18 mouse cellular contexts compared by ENCODE assay signal in genomic region chr17:75438162-75438561, GRCm38 (mm10). TPM values are rescaled to one million over a fixed set of nuclear protein-coding genes. Genes with fewer than 3 reads are reported as not detected.
DNase-seq lines count a peak whose midpoint lies in the region; ATAC-seq lines count a peak whose summit lies in the region.
"Had no signal": no experiment of that assay in that cellular context is flagged by ENCODE, and none has a peak within 500 bp of the region (broad histone marks: within the 10 kb centered on the region; RNA-seq: fewer than 3 reads in every experiment).

No protein-coding gene starts in this region.

- intact Hi-C loops in left cerebral cortex, postnatal 14 days (cut with DNase I): no loop called here

- WGBS in kidney, embryonic 15.5 days: 40% methylated on average over 5 of the region's 5 CpGs
- WGBS in midbrain, embryonic 13.5 days: 62% methylated on average over 5 of the region's 5 CpGs
- WGBS in midbrain, embryonic 16.5 days: 69% methylated on average over 5 of the region's 5 CpGs
- 29% methylated on average over 5 of the region's 5 CpGs for WGBS in heart, embryonic 15.5 days

- no peaks in the 10 kb centered on the region for H3K27me3 ChIP-seq in kidney, embryonic 15.5 days
- no peaks in the 10 kb centered on the region for H3K27me3 ChIP-seq in midbrain, embryonic 13.5 days
- no peaks in the 10 kb centered on the region for H3K27me3 ChIP-seq in midbrain, embryonic 16.5 days (ENCODE audit: control insufficient read depth, insufficient read depth, low read depth, low read length)
- no peaks in the 10 kb centered on the region for H3K27me3 ChIP-seq in heart, embryonic 15.5 days
- H3K27me3 ChIP-seq: embryonic facial prominence, embryonic 13.5 days; hindbrain, embryonic 15.5 days; Patski had no signal

- ATAC-seq in kidney, embryonic 15.5 days (replicated peaks; ENCODE audit: low FRiP score): no peak
- ATAC-seq in midbrain, embryonic 13.5 days: peak; percentile 34; the same call in 1 of the 2 replicates
- no peak for ATAC-seq in midbrain, embryonic 16.5 days
- ATAC-seq in heart, embryonic 15.5 days (replicated peaks; ENCODE audit: insufficient number of reproducible peaks, insufficient read depth, low FRiP score, low read depth): 0 out of 2 replicates have a peak, but pooled peaks have one; percentile 48
- ATAC-seq: forebrain, embryonic 14.5 days; liver, embryonic 12.5 days had no signal

- H3K4me3 ChIP-seq in kidney, embryonic 15.5 days (replicated peaks): peak overlapping the region; percentile 10; the same call in 1 of the 2 replicates
- no peak overlapping the region for H3K4me3 ChIP-seq in midbrain, embryonic 13.5 days (replicated peaks)
- no peak overlapping the region for H3K4me3 ChIP-seq in midbrain, embryonic 16.5 days (ENCODE audit: low read depth, low read length)
- no peak overlapping the region for H3K4me3 ChIP-seq in heart, embryonic 15.5 days
- H3K4me3 ChIP-seq: embryonic facial prominence, embryonic 13.5 days; hindbrain, embryonic 15.5 days; liver, embryonic 12.5 days had no signal

- H3K36me3 ChIP-seq in kidney, embryonic 15.5 days: no peaks in the 10 kb centered on the region
- no peaks in the 10 kb centered on the region for H3K36me3 ChIP-seq in midbrain, embryonic 13.5 days
- no peaks in the 10 kb centered on the region for H3K36me3 ChIP-seq in midbrain, embryonic 16.5 days (ENCODE audit: control insufficient read depth, insufficient read depth, low read length)
- H3K36me3 ChIP-seq in heart, embryonic 15.5 days: no peaks in the 10 kb centered on the region
- H3K36me3 ChIP-seq: embryonic facial prominence, embryonic 13.5 days; hindbrain, embryonic 15.5 days; liver, embryonic 12.5 days had no signal

- no peak overlapping the region for H3K9ac ChIP-seq in kidney, embryonic 15.5 days
- H3K9ac ChIP-seq in midbrain, embryonic 13.5 days (replicated peaks): no peak overlapping the region
- no peak overlapping the region for H3K9ac ChIP-seq in midbrain, embryonic 16.5 days (ENCODE audit: low read depth, low read length)
- no peak overlapping the region for H3K9ac ChIP-seq in heart, embryonic 15.5 days
- H3K9ac ChIP-seq: embryonic facial prominence, embryonic 13.5 days; hindbrain, embryonic 15.5 days; liver, embryonic 12.5 days had no signal

- H3K4me1 ChIP-seq in kidney, embryonic 15.5 days: peaks cover 19% of the 10 kb centered on the region
- 0 out of 2 replicates have a peak, but pooled peaks cover 9% of the 10 kb centered on the region for H3K4me1 ChIP-seq in midbrain, embryonic 13.5 days (replicated peaks)
- H3K4me1 ChIP-seq in midbrain, embryonic 16.5 days (ENCODE audit: control insufficient read depth, insufficient read depth, low read length): 0 out of 2 replicates have a peak, but pooled peaks cover 2% of the 10 kb centered on the region
- H3K4me1 ChIP-seq in heart, embryonic 15.5 days (replicated peaks): peaks cover 2% of the 10 kb centered on the region
- H3K4me1 ChIP-seq: liver, embryonic 12.5 days had no signal

- no peaks in the 10 kb centered on the region for H3K9me3 ChIP-seq in kidney, embryonic 15.5 days (replicated peaks)
- H3K9me3 ChIP-seq in midbrain, embryonic 13.5 days: no peaks in the 10 kb centered on the region
- no peaks in the 10 kb centered on the region for H3K9me3 ChIP-seq in midbrain, embryonic 16.5 days (replicated peaks; ENCODE audit: control insufficient read depth, low read length, poor library complexity, severe bottlenecking)
- H3K9me3 ChIP-seq in heart, embryonic 15.5 days (replicated peaks): no peaks in the 10 kb centered on the region
- H3K9me3 ChIP-seq: embryonic facial prominence, embryonic 13.5 days; hindbrain, embryonic 15.5 days; liver, embryonic 12.5 days had no signal

- H3K4me2 ChIP-seq in kidney, embryonic 15.5 days: 0 out of 2 replicates have a peak overlapping the region, but pooled peaks have one; percentile 2
- no peak overlapping the region for H3K4me2 ChIP-seq in midbrain, embryonic 13.5 days (replicated peaks)
- no peak overlapping the region for H3K4me2 ChIP-seq in midbrain, embryonic 16.5 days (ENCODE audit: low read length)
- H3K4me2 ChIP-seq in heart, embryonic 15.5 days: 0 out of 2 replicates have a peak overlapping the region, but pooled peaks have one; percentile 29
- H3K4me2 ChIP-seq: embryonic facial prominence, embryonic 13.5 days; liver, embryonic 12.5 days had no signal

- no peak for DNase-seq in kidney, postnatal 10 days
- no peak for DNase-seq in left cerebral cortex, postnatal 14 days (ENCODE audit: low spot score in 2 of 2)
- no peak for DNase-seq in frontal cortex, postnatal 14 days (ENCODE audit: low spot score in 2 of 2)
- DNase-seq: cerebellum, adult 9-11 months; gastrocnemius, postnatal 10 days; layer of hippocampus, adult 9-11 months; right cerebral cortex, postnatal 4 days; thymus, postnatal 4 days had no signal

- no peak overlapping the region for H3K27ac ChIP-seq in kidney, embryonic 15.5 days
- no peak overlapping the region for H3K27ac ChIP-seq in midbrain, embryonic 13.5 days
- no peak overlapping the region for H3K27ac ChIP-seq in midbrain, embryonic 16.5 days (ENCODE audit: low read length)
- H3K27ac ChIP-seq in heart, embryonic 15.5 days: no peak overlapping the region; the same call in 1 of the 2 replicates
- H3K27ac ChIP-seq: embryonic facial prominence, embryonic 13.5 days; hindbrain, embryonic 15.5 days; liver, embryonic 12.5 days had no signal

RNA-seq across cellular contexts. Expression of gene Rasgrp3, which starts 2.5 kb away (rescaled TPM):
- 22.8 and 26.7 TPM in 2 replicates for polyA plus RNA-seq in kidney, embryonic 15.5 days (2015; fragmentation: Nextera tagmentation; extraction: Ambion mirVana)
- polyA plus RNA-seq in midbrain, embryonic 13.5 days (2015; fragmentation: Nextera tagmentation; extraction: Ambion mirVana): 5.5 TPM in 2 replicates
- polyA plus RNA-seq in midbrain, embryonic 16.5 days (2015; fragmentation: Nextera tagmentation; extraction: Ambion mirVana): 5.7 and 6.0 TPM in 2 replicates
- 15.4 and 20.1 TPM in 2 replicates for polyA plus RNA-seq in heart, embryonic 15.5 days (2015; fragmentation: Nextera tagmentation; extraction: Ambion mirVana)
- 10 to 100 TPM; 13.2 to 13.4 TPM for total RNA-seq in left cerebral cortex, postnatal 14 days (2021)
- total RNA-seq: megakaryocyte-erythroid progenitor cell, adult 5-6 weeks had no signal

Comparison
In these comparisons a context has a peak if more than half of its experiments do, and no peak if none do; other contexts are left out.
1. ATAC-seq: peak in midbrain, embryonic 13.5 days (single experiment) and heart, embryonic 15.5 days (single experiment); none in kidney, embryonic 15.5 days (single experiment) and midbrain, embryonic 16.5 days (single experiment).
2. H3K4me2 ChIP-seq: peak in kidney, embryonic 15.5 days (single experiment) and heart, embryonic 15.5 days (single experiment); none in midbrain, embryonic 13.5 days (single experiment) and midbrain, embryonic 16.5 days (single experiment).